Mouse (Mus musculus) Patski (cell line): ENCODE results near the gene Cav2. TPM values are rescaled to one million over a fixed set of nuclear protein-coding genes. Genes with fewer than 3 reads are reported as not detected.

Experiments used
- ATAC-seq: fragments of 100-300 bp; one replicate; pipeline ENCODE4 v1.8.0; 2021
- CTCF ChIA-PET: fragments of 350-600 bp; sonication (Branson Sonifier 250); formaldehyde crosslinking; loops from one replicate; lab custom pipeline; 2022; ENCODE audit warnings: inconsistent platforms; lab: Charles Lee
- POLR2A ChIA-PET: fragments of 350-600 bp; sonication (Branson Sonifier 250); formaldehyde crosslinking; loops from one replicate; lab custom pipeline; 2022; ENCODE audit warnings: antibody characterized with exemption, inconsistent platforms; lab: Charles Lee
- DNase-seq: peaks from one replicate; pipeline ENCODE4 v3.0.0-alpha.2; 2011; ENCODE audit warnings: low read depth, low spot score
- H3K27me3 ChIP-seq: fragments of 371-371 bp; one replicate; pipeline ENCODE4 v1.5.1; 2021
- CTCF ChIP-seq: fragments of 100-300 bp; IDR thresholded peaks from one replicate; pipeline ENCODE4 v1.5.1; 2021
- in situ Hi-C: fragments of 300-500 bp; cut with MboI; formaldehyde crosslinking; loops from 3 replicates; pipeline ENCODE4 v1.11.1; 2018; ENCODE audit warnings: low pct_unique_long_range_greater_than_20kb, mixed read lengths
- polyA plus RNA-seq: library from polyadenylated mRNA; unstranded; gene quantifications from one replicate; pipeline ENCODE4 v1.2.3, GENCODE M21; 2021

The Cav2 gene
- polyA plus RNA-seq, 1 experiment from 2014 or later, result 66.6 TPM

DNA sequence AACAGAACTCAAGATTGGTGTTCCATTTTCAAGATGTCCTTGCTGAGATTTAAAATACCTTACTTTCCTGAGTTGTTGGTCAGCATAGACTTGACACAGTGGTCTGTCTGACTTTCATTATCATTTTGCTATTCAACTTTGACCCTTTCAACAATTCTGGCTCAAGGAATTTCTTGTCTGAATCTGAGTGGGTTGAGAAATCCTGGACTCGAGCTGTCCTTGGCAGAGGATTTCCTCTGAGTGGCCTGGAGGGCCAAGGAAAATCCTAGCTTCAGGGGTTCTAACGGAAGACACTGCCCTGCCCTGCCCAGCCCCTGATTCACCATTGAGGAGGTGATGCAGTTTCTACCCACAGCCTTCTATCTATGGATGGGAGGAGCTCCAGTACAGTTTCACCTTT is 27.7 kb downstream of the Cav2 start:
- ATAC-seq (no peak), DNase-seq (no peak)
- POLR2A ChIA-PET, result no interaction called here
- in situ Hi-C loops, result loop anchor here (5.0 kb wide), 1 partner anchor 101 kb away; no protein-coding TSS in a partner anchor
- CTCF ChIA-PET, result interaction anchor here (0.8 to 2.2 kb wide), 4 partner anchors 52 to 170 kb away, joined by 3 to 11 read pairs (median 3); no protein-coding TSS in a partner anchor
- H3K27me3 ChIP-seq, result no peaks in the 10 kb centered on the region
- no peak for TF ChIP-seq CTCF

- CTCF ChIA-PET, result interaction anchor here (0.9 to 2.2 kb wide), 2 partner anchors 95 to 203 kb away, joined by 3 to 11 read pairs; no protein-coding TSS in a partner anchor
- DNase-seq (no peak), ATAC-seq (peak; percentile 20)
- H3K27me3 ChIP-seq, result no peaks in the 10 kb centered on the region
- in situ Hi-C loops, result loop anchor here (5.0 kb wide), 1 partner anchor 102 kb away; no protein-coding TSS in a partner anchor
- no peak for TF ChIP-seq CTCF
- POLR2A ChIA-PET, result no interaction called here
These were observed 28.3 kb downstream of the Cav2 start for GRCm38 (mm10) chr6:17309260-17309659.

DNA sequence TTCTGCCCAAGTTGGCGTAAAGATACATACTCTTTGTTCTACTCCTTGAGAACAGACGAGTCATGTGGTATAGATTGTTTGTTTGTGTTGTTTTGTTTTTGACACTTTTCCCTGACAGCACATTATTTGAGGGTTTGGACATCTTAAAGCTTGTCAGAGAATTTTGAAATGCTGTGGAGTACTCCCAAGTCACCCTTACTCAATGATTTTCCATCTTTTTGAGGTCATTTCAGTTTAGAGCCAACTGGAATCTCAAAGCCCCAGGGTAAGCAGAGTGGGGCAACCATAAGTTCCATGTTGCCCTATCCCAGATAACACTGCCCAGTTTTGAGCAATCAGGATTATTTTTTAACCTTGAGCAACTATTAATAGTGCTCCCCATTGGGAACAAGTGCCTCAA is 33.3 kb downstream of the Cav2 start:
- in situ Hi-C loops, result no loop called here

DNA sequence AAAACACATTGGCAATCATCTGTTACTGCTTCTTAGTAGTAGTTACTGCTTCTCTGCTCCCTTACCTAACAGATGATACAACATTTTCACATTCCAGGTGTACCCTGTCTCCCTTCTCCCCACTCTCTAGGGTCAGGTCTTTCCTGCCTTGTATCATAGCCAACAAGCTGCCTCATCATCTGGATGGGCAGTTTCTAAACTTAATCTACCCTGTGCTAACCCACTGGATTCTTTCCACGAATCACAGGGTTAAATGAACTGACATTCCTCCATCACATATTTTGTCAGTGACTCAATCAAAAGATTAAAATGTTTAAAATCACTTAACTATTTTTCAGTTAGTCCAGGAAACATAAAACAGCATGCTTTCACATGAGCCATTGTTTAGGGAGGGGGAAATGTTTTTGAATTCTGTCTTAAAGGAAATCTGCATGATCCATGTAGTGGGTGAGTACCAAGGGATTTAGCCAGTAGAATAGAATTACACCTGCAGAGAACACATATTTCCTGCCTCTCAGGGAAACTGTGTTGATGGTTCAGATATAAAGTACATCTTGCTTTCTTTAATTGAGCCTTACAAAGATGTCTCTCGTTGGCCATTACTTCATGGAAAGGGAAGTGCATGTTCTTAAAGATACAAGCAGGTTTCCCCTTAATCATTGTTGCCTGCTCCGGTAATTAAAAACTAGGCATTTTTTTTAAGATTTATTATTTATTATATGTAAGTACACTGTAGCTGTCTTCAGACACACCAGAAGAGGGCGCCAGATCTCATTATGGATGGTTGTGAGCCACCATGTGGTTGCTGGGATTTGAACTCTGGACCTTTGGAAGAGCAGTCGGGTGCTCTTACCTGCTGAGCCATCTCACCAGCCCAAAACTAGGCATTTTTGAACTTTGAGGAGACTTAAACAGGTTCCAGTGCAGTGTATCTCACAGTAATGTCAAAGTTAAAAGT is 34.0 kb downstream of the Cav2 start:
- in situ Hi-C loops, result loop anchor here (5.0 kb wide), 1 partner anchor 37 kb away; no protein-coding TSS in a partner anchor
- no peak for DNase-seq
- H3K27me3 ChIP-seq, result no peaks in the 10 kb centered on the region
- CTCF ChIA-PET, result interaction anchor here (0.7 kb wide), 2 partner anchors 9 to 274 kb away, joined by 3 read pairs; partner anchors contain the start of gene Cav1
- ATAC-seq, result peak; percentile 57
- peak; percentile 50 for TF ChIP-seq CTCF
- POLR2A ChIA-PET, result interaction anchor here (0.7 kb wide), 1 partner anchor 138 kb away, joined by 3 read pairs; no protein-coding TSS in a partner anchor

More for the DNA sequence above, 33.3 kb downstream of the Cav2 start:
- DNase-seq (no peak), ATAC-seq (no peak)
- POLR2A ChIA-PET, result no interaction called here
- H3K27me3 ChIP-seq, result no peaks in the 10 kb centered on the region
- TF ChIP-seq CTCF, result no peak
- CTCF ChIA-PET, result no interaction called here

GRCm38 (mm10) chr6:17316294-17317166 is 35.5 kb downstream of the Cav2 start:
- ATAC-seq (no peak), DNase-seq (no peak)
- in situ Hi-C loops, result loop anchor here (5.0 kb wide), 1 partner anchor 36 kb away; no protein-coding TSS in a partner anchor
- no peak for TF ChIP-seq CTCF
- H3K27me3 ChIP-seq, result no peaks in the 10 kb centered on the region
- ChIA-PET POLR2A (no interaction called here), CTCF (no interaction called here)

DNA sequence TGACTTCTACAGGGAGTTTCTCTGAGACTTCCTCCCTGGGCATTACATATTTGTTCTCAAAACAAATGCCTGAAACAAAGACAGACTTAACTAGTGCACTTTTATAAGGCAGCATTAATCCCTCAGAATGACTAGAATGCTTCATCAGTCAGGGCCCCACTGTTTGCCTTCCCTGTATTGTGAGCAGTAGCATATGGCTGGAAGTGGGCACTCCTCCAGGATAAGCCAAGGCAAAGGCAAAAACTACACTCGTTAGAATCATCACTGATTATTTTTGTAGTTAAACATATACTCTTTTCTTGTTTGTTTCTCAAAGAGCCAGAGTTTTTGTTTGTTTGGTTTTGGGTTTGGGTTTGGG is 36.2 kb downstream of the Cav2 start:
- CTCF ChIA-PET, result interaction anchor here (0.6 kb wide), 1 partner anchor 27 kb away, joined by 3 read pairs; no protein-coding TSS in a partner anchor
- TF ChIP-seq CTCF, result no peak
- no peak for DNase-seq
- no peaks in the 10 kb centered on the region for H3K27me3 ChIP-seq
- POLR2A ChIA-PET, result no interaction called here
- ATAC-seq, result no peak
- in situ Hi-C loops, result loop anchor here (5.0 kb wide), 1 partner anchor 35 kb away; no protein-coding TSS in a partner anchor

DNA sequence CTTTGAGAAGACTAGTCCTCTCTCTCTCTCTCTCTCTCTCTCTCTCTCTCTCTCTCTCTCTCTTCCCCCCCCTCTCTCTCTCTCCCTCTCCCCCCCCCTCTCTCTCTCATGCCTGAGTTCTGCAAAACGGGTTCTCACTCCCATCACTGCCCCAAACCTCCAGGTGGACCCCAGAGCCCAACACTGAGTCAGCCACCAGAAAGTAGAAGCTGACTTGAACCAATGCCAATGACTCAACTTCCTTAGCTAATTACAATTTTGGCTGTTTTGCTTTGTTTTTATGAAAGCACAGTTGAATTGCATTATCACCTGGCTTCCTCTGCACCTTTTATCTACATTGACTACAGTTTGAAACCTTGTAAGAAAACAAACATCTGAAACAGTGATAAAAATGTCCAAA is 37.0 kb downstream of the Cav2 start:
- TF ChIP-seq CTCF, result no peak
- ChIA-PET CTCF (interaction anchor here (0.6 to 1.4 kb wide), 3 partner anchors 13 to 30 kb away, joined by 3 read pairs; no protein-coding TSS in a partner anchor), POLR2A (interaction anchor here (0.7 kb wide), 1 partner anchor 22 kb away, joined by 3 read pairs; no protein-coding TSS in a partner anchor)
- DNase-seq (no peak), ATAC-seq (no peak)
- H3K27me3 ChIP-seq, result no peaks in the 10 kb centered on the region
- in situ Hi-C loops, result loop anchor here (5.0 kb wide), 1 partner anchor 34 kb away; no protein-coding TSS in a partner anchor

GRCm38 (mm10) chr6:17321976-17322375 is 41.0 kb downstream of the Cav2 start:
- in situ Hi-C loops, result no loop called here
- no peak for TF ChIP-seq CTCF
- DNase-seq, result no peak
- POLR2A ChIA-PET, result no interaction called here
- CTCF ChIA-PET, result interaction anchor here (1.4 to 2.4 kb wide), 2 partner anchors 8 to 13 kb away, joined by 5 to 8 read pairs; no protein-coding TSS in a partner anchor
- no peak for ATAC-seq
- H3K27me3 ChIP-seq, result no peaks in the 10 kb centered on the region

GRCm38 (mm10) chr6:17327216-17327615 is 46.2 kb downstream of the Cav2 start:
- ChIA-PET CTCF (no interaction called here), POLR2A (interaction anchor here (0.9 kb wide), 1 partner anchor 168 kb away, joined by 3 read pairs; no protein-coding TSS in a partner anchor)
- DNase-seq, result no peak
- H3K27me3 ChIP-seq, result no peaks in the 10 kb centered on the region
- ATAC-seq, result no peak
- no peak for TF ChIP-seq CTCF
- in situ Hi-C loops, result no loop called here

GRCm38 (mm10) chr6:17329801-17330200 is 48.8 kb downstream of the Cav2 start:
- DNase-seq, result no peak
- TF ChIP-seq CTCF, result no peak
- ChIA-PET POLR2A (interaction anchor here (0.7 kb wide), 1 partner anchor 493 kb away, joined by 3 read pairs; no protein-coding TSS in a partner anchor), CTCF (interaction anchor here (1.4 to 1.9 kb wide), 2 partner anchors 9 to 11 kb away, joined by 3 to 8 read pairs; no protein-coding TSS in a partner anchor)
- in situ Hi-C loops, result no loop called here
- no peaks in the 10 kb centered on the region for H3K27me3 ChIP-seq
- no peak for ATAC-seq
